Mouse (Mus musculus) limb, embryonic 11.5 days (tissue): ENCODE data around the gene Slc12a6. TPM values are rescaled to one million over a fixed set of nuclear protein-coding genes. Genes with fewer than 3 reads are reported as not detected.

ENCODE experiments used
- ATAC-seq: fragments of 200-750 bp; cut with Nextera tagmentation; 2 replicates; pipeline ENCODE4 v1.8.0; 2017; ENCODE audit warnings: low read depth; ENCODE audit not compliant: insufficient number of reproducible peaks, low FRiP score, low TSS enrichment
- DNase-seq: peaks from one replicate; pipeline ENCODE4 v3.0.0-alpha.2; 2015; ENCODE audit warnings: low spot score
- H3K27ac ChIP-seq: fragments of 300-500 bp; sonication (generic); replicated peaks from 2 replicates; pipeline ENCODE4 v1.5.1; 2014; ENCODE audit warnings: low read depth, mild to moderate bottlenecking, low read length
- H3K27me3 ChIP-seq: fragments of 300-500 bp; sonication (generic); 2 replicates; pipeline ENCODE4 v1.6.1; 2014; ENCODE audit warnings: mild to moderate bottlenecking, low read length, mixed read lengths; ENCODE audit not compliant: control insufficient read depth, insufficient read depth
- H3K36me3 ChIP-seq: fragments of 300-500 bp; sonication (generic); 2 replicates; pipeline ENCODE4 v1.6.1; 2014; ENCODE audit warnings: mild to moderate bottlenecking, low read length, moderate library complexity, mixed read lengths; ENCODE audit not compliant: control insufficient read depth, insufficient read depth
- H3K4me1 ChIP-seq: fragments of 300-500 bp; sonication (generic); 2 replicates; pipeline ENCODE4 v1.6.1; 2014; ENCODE audit warnings: low read length, mixed read lengths; ENCODE audit not compliant: control insufficient read depth, insufficient read depth
- H3K4me2 ChIP-seq: fragments of 300-500 bp; sonication (generic); 2 replicates; pipeline ENCODE4 v1.6.1; 2014; ENCODE audit warnings: low read depth, mild to moderate bottlenecking, moderate library complexity; ENCODE audit not compliant: severe bottlenecking
- H3K4me3 ChIP-seq: fragments of 300-500 bp; sonication (generic); 2 replicates; pipeline ENCODE4 v1.5.1; 2014; ENCODE audit warnings: low read depth, low read length
- H3K9ac ChIP-seq: fragments of 300-500 bp; sonication (generic); 2 replicates; pipeline ENCODE4 v1.6.1; 2014; ENCODE audit warnings: mild to moderate bottlenecking, low read length
- H3K9me3 ChIP-seq: fragments of 300-500 bp; sonication (generic); 2 replicates; pipeline ENCODE4 v1.6.1; 2016; ENCODE audit warnings: low read length; ENCODE audit not compliant: control insufficient read depth
- WGBS: fragments of 180-500 bp; shearing (Covaris S2); extraction: QIAGEN DNeasy Blood & Tissue Kit; methylation state at CpG from one replicate; pipeline ENCODE4 v1.1.7; 2014; 5-methylcytosine and 5-hydroxymethylcytosine counted together
- polyA plus RNA-seq: library from polyadenylated mRNA; unstranded; fragments of >200 nt; fragmentation: Nextera tagmentation; extraction: Ambion mirVana; gene quantifications from 2 replicates; pipeline ENCODE4 v1.2.1, GENCODE M21; 2014

The Slc12a6 gene
- polyA plus RNA-seq, 1 experiment from 2014 or later = 9.7 TPM

- Histone ChIP-seq H3K4me2 (no peak overlapping the region), H3K27ac (no peak overlapping the region), H3K27me3 (no peaks in the 10 kb centered on the region), H3K4me1 (no peaks in the 10 kb centered on the region), H3K36me3 (no peaks in the 10 kb centered on the region), H3K9ac (no peak overlapping the region), H3K4me3 (no peak overlapping the region), H3K9me3 (no peaks in the 10 kb centered on the region)
- DNase-seq (no peak), ATAC-seq (no peak)
- WGBS = 87% methylated on average over 2 of the region's 2 CpGs
Measured at GRCm38 (mm10) chr2:112318227-112318626, 52.6 kb downstream of the Slc12a6 start.

- H3K27ac ChIP-seq = no peak overlapping the region
- DNase-seq (no peak), ATAC-seq (no peak)
- no peak overlapping the region for H3K4me3 ChIP-seq
- H3K27me3 ChIP-seq = no peaks in the 10 kb centered on the region
- H3K9me3 ChIP-seq = no peaks in the 10 kb centered on the region
- H3K36me3 ChIP-seq = no peaks in the 10 kb centered on the region
- H3K4me2 ChIP-seq = no peak overlapping the region
- no peaks in the 10 kb centered on the region for H3K4me1 ChIP-seq
- 84% methylated on average over 7 of the region's 7 CpGs for WGBS
- H3K9ac ChIP-seq = no peak overlapping the region
Measured at GRCm38 (mm10) chr2:112318905-112319304, 53.3 kb downstream of the Slc12a6 start.

GRCm38 (mm10) chr2:112328069-112328777 lies 62.6 kb downstream of the Slc12a6 start:
- Histone ChIP-seq H3K27me3 (no peaks in the 10 kb centered on the region), H3K27ac (no peak overlapping the region), H3K4me2 (no peak overlapping the region), H3K9me3 (no peaks in the 10 kb centered on the region), H3K4me1 (no peaks in the 10 kb centered on the region), H3K4me3 (no peak overlapping the region), H3K9ac (no peak overlapping the region), H3K36me3 (no peaks in the 10 kb centered on the region)
- DNase-seq (no peak), ATAC-seq (no peak)
- 70% methylated on average over 11 of the region's 11 CpGs for WGBS

GRCm38 (mm10) chr2:112332051-112332898 lies 66.7 kb downstream of the Slc12a6 start:
- no peak for ATAC-seq
- Histone ChIP-seq H3K36me3 (no peaks in the 10 kb centered on the region), H3K9ac (no peak overlapping the region), H3K4me3 (no peak overlapping the region), H3K27me3 (no peaks in the 10 kb centered on the region), H3K4me1 (no peaks in the 10 kb centered on the region), H3K9me3 (no peaks in the 10 kb centered on the region), H3K27ac (no peak overlapping the region), H3K4me2 (no peak overlapping the region)
- 79% methylated on average over 4 of the region's 4 CpGs for WGBS
- DNase-seq = no peak

- Histone ChIP-seq H3K4me1 (no peaks in the 10 kb centered on the region), H3K9me3 (no peaks in the 10 kb centered on the region), H3K4me3 (no peak overlapping the region), H3K36me3 (no peaks in the 10 kb centered on the region), H3K27me3 (no peaks in the 10 kb centered on the region), H3K4me2 (no peak overlapping the region), H3K27ac (no peak overlapping the region), H3K9ac (no peak overlapping the region)
- WGBS = 96% methylated on average over 6 of the region's 6 CpGs
- DNase-seq (no peak), ATAC-seq (no peak)
Measured at GRCm38 (mm10) chr2:112337211-112337610, 71.6 kb downstream of the Slc12a6 start.

- Histone ChIP-seq H3K27ac (no peak overlapping the region), H3K36me3 (no peaks in the 10 kb centered on the region), H3K4me2 (no peak overlapping the region), H3K4me1 (no peaks in the 10 kb centered on the region), H3K4me3 (no peak overlapping the region), H3K27me3 (no peaks in the 10 kb centered on the region), H3K9ac (no peak overlapping the region), H3K9me3 (no peaks in the 10 kb centered on the region)
- WGBS = 90% methylated on average over 2 of the region's 2 CpGs
- ATAC-seq (no peak), DNase-seq (no peak)
Measured at GRCm38 (mm10) chr2:112339736-112340135, 74.1 kb downstream of the Slc12a6 start.

GRCm38 (mm10) chr2:112341117-112341516 lies 75.5 kb downstream of the Slc12a6 start:
- whole genome bisulfite sequencing = 74% methylated on average over 3 of the region's 3 CpGs
- H3K36me3 ChIP-seq = no peaks in the 10 kb centered on the region
- H3K9ac ChIP-seq = no peak overlapping the region
- H3K4me1 ChIP-seq = no peaks in the 10 kb centered on the region
- no peak for ATAC-seq
- no peaks in the 10 kb centered on the region for H3K27me3 ChIP-seq
- H3K4me2 ChIP-seq = no peak overlapping the region
- no peak overlapping the region for H3K4me3 ChIP-seq
- no peak for DNase-seq
- no peaks in the 10 kb centered on the region for H3K9me3 ChIP-seq
- no peak overlapping the region for H3K27ac ChIP-seq

GRCm38 (mm10) chr2:112348246-112348645 lies 82.6 kb downstream of the Slc12a6 start:
- Histone ChIP-seq H3K9me3 (no peaks in the 10 kb centered on the region), H3K27me3 (no peaks in the 10 kb centered on the region), H3K4me3 (no peak overlapping the region), H3K9ac (no peak overlapping the region), H3K36me3 (no peaks in the 10 kb centered on the region; the same call in 1 of the 2 replicates), H3K4me2 (no peak overlapping the region), H3K4me1 (no peaks in the 10 kb centered on the region), H3K27ac (no peak overlapping the region)
- no peak for DNase-seq
- 91% methylated on average over 3 of the region's 3 CpGs for WGBS
- no peak for ATAC-seq
